Mouse (Mus musculus): Measurements from ENCODE around the gene Ano1. TPM values are rescaled to one million over a fixed set of nuclear protein-coding genes. Genes with fewer than 3 reads are reported as not detected.

The Ano1 gene
- polyA plus RNA-seq, 1 experiment: not detected

- Histone ChIP-seq H3K4me1 (peaks cover 32% of the 10 kb centered on the region), H3K36me3 (replicated peaks; ENCODE audit: low read length) (no peaks in the 10 kb centered on the region), H3K27me3 (replicated peaks) (peaks cover 89% of the 10 kb centered on the region), H3K9me3 (peaks cover 7% of the 10 kb centered on the region), H3K4me3 (replicated peaks) (no peak overlapping the region)
- no peak for TF ChIP-seq FLI1 (IDR thresholded peaks at IDR 0.05; ENCODE audit: low read length)
- TF ChIP-seq GATA1 (IDR thresholded peaks at IDR 0.05; ENCODE audit: borderline replicate concordance, low read length): no peak
Measured at GRCm38 (mm10) chr7:144770116-144770515, 18.3 kb upstream of the Ano1 start.

- TF ChIP-seq FLI1 (IDR thresholded peaks at IDR 0.05; ENCODE audit: low read length) (no peak), GATA1 (IDR thresholded peaks at IDR 0.05; ENCODE audit: borderline replicate concordance, low read length) (no peak)
- H3K36me3 ChIP-seq (replicated peaks; ENCODE audit: low read length): no peaks in the 10 kb centered on the region
- peaks cover 89% of the 10 kb centered on the region for H3K27me3 ChIP-seq (replicated peaks)
- peaks cover 9% of the 10 kb centered on the region for H3K9me3 ChIP-seq
- H3K4me3 ChIP-seq (replicated peaks): no peak overlapping the region
- peaks cover 30% of the 10 kb centered on the region for H3K4me1 ChIP-seq
Measured at GRCm38 (mm10) chr7:144769434-144770080, 17.8 kb upstream of the Ano1 start.

- no peaks in the 10 kb centered on the region for H3K36me3 ChIP-seq (replicated peaks; ENCODE audit: low read length)
- H3K4me3 ChIP-seq (replicated peaks): no peak overlapping the region
- H3K27me3 ChIP-seq (replicated peaks): peaks cover 86% of the 10 kb centered on the region
- H3K9me3 ChIP-seq: peaks cover 9% of the 10 kb centered on the region
- peaks cover 23% of the 10 kb centered on the region for H3K4me1 ChIP-seq
- TF ChIP-seq FLI1 (IDR thresholded peaks at IDR 0.05; ENCODE audit: low read length) (no peak), GATA1 (IDR thresholded peaks at IDR 0.05; ENCODE audit: borderline replicate concordance, low read length) (no peak)
Measured at GRCm38 (mm10) chr7:144768845-144769244, 17.1 kb upstream of the Ano1 start.

GRCm38 (mm10) chr7:144764537-144765282, 12.9 kb upstream of the Ano1 start:
- peaks cover 7% of the 10 kb centered on the region for H3K4me1 ChIP-seq
- no peak for TF ChIP-seq GATA1 (IDR thresholded peaks at IDR 0.05; ENCODE audit: borderline replicate concordance, low read length)

GRCm38 (mm10) chr7:144764013-144764412, 12.2 kb upstream of the Ano1 start:
- Histone ChIP-seq H3K9me3 (peaks cover 9% of the 10 kb centered on the region), H3K27me3 (replicated peaks) (peaks cover 75% of the 10 kb centered on the region), H3K4me3 (replicated peaks) (no peak overlapping the region), H3K4me1 (peaks cover under 1% of the 10 kb centered on the region; the same call in 1 of the 2 replicates), H3K36me3 (replicated peaks; ENCODE audit: low read length) (no peaks in the 10 kb centered on the region)
- TF ChIP-seq GATA1 (IDR thresholded peaks at IDR 0.05; ENCODE audit: borderline replicate concordance, low read length) (no peak), FLI1 (IDR thresholded peaks at IDR 0.05; ENCODE audit: low read length) (no peak)

More at GRCm38 (mm10) chr7:144764537-144765282, 12.9 kb upstream of the Ano1 start:
- no peak overlapping the region for H3K4me3 ChIP-seq (replicated peaks)
- H3K27me3 ChIP-seq (replicated peaks): peaks cover 78% of the 10 kb centered on the region
- H3K36me3 ChIP-seq (replicated peaks; ENCODE audit: low read length): no peaks in the 10 kb centered on the region
- peaks cover 9% of the 10 kb centered on the region for H3K9me3 ChIP-seq

- Histone ChIP-seq H3K9me3 (peaks cover 13% of the 10 kb centered on the region), H3K36me3 (replicated peaks; ENCODE audit: low read length) (no peaks in the 10 kb centered on the region), H3K4me1 (no peaks in the 10 kb centered on the region), H3K27me3 (replicated peaks) (peaks cover 74% of the 10 kb centered on the region), H3K4me3 (replicated peaks) (no peak overlapping the region)
- no peak for TF ChIP-seq GATA1 (IDR thresholded peaks at IDR 0.05; ENCODE audit: borderline replicate concordance, low read length)
Measured at GRCm38 (mm10) chr7:144762496-144763235, 10.9 kb upstream of the Ano1 start.

- Histone ChIP-seq H3K4me1 (no peaks in the 10 kb centered on the region), H3K36me3 (replicated peaks; ENCODE audit: low read length) (no peaks in the 10 kb centered on the region), H3K9me3 (peaks cover 9% of the 10 kb centered on the region), H3K4me3 (replicated peaks) (no peak overlapping the region), H3K27me3 (replicated peaks) (peaks cover 74% of the 10 kb centered on the region)
- TF ChIP-seq GATA1 (IDR thresholded peaks at IDR 0.05; ENCODE audit: borderline replicate concordance, low read length) (no peak), FLI1 (IDR thresholded peaks at IDR 0.05; ENCODE audit: low read length) (no peak)
Measured at GRCm38 (mm10) chr7:144760228-144760627, 8.5 kb upstream of the Ano1 start.

GRCm38 (mm10) chr7:144759455-144759854, 7.7 kb upstream of the Ano1 start:
- Histone ChIP-seq H3K36me3 (replicated peaks; ENCODE audit: low read length) (no peaks in the 10 kb centered on the region), H3K4me1 (no peaks in the 10 kb centered on the region), H3K9me3 (0 out of 2 replicates have a peak, but pooled peaks cover 6% of the 10 kb centered on the region), H3K27me3 (replicated peaks) (peaks cover 71% of the 10 kb centered on the region), H3K4me3 (replicated peaks) (no peak overlapping the region)
- TF ChIP-seq FLI1 (IDR thresholded peaks at IDR 0.05; ENCODE audit: low read length) (no peak), GATA1 (IDR thresholded peaks at IDR 0.05; ENCODE audit: borderline replicate concordance, low read length) (no peak)

GRCm38 (mm10) chr7:144755511-144756378, 4.0 kb upstream of the Ano1 start:
- peaks cover 73% of the 10 kb centered on the region for H3K27me3 ChIP-seq (replicated peaks)
- no peaks in the 10 kb centered on the region for H3K4me1 ChIP-seq
- H3K36me3 ChIP-seq (replicated peaks; ENCODE audit: low read length): no peaks in the 10 kb centered on the region
- no peak for TF ChIP-seq GATA1 (IDR thresholded peaks at IDR 0.05; ENCODE audit: borderline replicate concordance, low read length)
- TF ChIP-seq FLI1 (IDR thresholded peaks at IDR 0.05; ENCODE audit: low read length): no peak
- 0 out of 2 replicates have a peak, but pooled peaks cover 6% of the 10 kb centered on the region for H3K9me3 ChIP-seq
- no peak overlapping the region for H3K4me3 ChIP-seq (replicated peaks)
